In genomic region chr1:170489936-170490335, GRCm38 (mm10) we compare ENCODE assay signal across 22 mouse cellular contexts.
DNase-seq lines count a peak whose midpoint lies in the region; ATAC-seq and TF ChIP-seq lines count a peak whose summit lies in the region.
"Had no signal": no experiment of that assay in that cellular context is flagged by ENCODE, and none has a peak within 500 bp of the region (broad histone marks: within the 10 kb centered on the region; RNA-seq: fewer than 3 reads in every experiment).

No protein-coding gene starts in this region.

- H3K9ac ChIP-seq in forebrain, embryonic 16.5 days (replicated peaks; ENCODE audit: low read depth, low read length): no peak overlapping the region
- H3K9ac ChIP-seq: hindbrain, embryonic 13.5 days; intestine, embryonic 15.5 days had no signal

- TF ChIP-seq POLR2A in olfactory bulb, adult 2 months (IDR thresholded peaks at IDR 0.05; ENCODE audit: insufficient read depth, low read depth, low read length): no peak

- H3K9me3 ChIP-seq in forebrain, embryonic 16.5 days (ENCODE audit: control insufficient read depth, low read length): no peaks in the 10 kb centered on the region
- H3K9me3 ChIP-seq in forebrain, embryonic 10.5 days: no peaks in the 10 kb centered on the region
- no peaks in the 10 kb centered on the region for H3K9me3 ChIP-seq in heart, embryonic 10.5 days
- H3K9me3 ChIP-seq: hindbrain, embryonic 10.5 days; hindbrain, embryonic 13.5 days; intestine, embryonic 15.5 days had no signal

- no peak for DNase-seq in forebrain, embryonic 10.5 days (ENCODE audit: extremely low spot score, low spot score)
- no peak for DNase-seq in heart, embryonic 10.5 days (ENCODE audit: low spot score)
- DNase-seq in heart, postnatal 14 days: no peak
- DNase-seq in left cerebral cortex, adult 2 months (ENCODE audit: extremely low spot score in 1 of 2, low spot score in 2 of 2): no peak
- no peak for DNase-seq in left cerebral cortex, adult 11 months (ENCODE audit: low spot score)
- no peak for DNase-seq in cerebellum, adult 8-10 months
- DNase-seq: adrenal gland, adult 2 months; adrenal gland, postnatal 14 days; cerebellum, adult 11-12 months; cerebellum, adult 9-10 months; gastrocnemius, adult 2 months; gastrocnemius, postnatal 14 days; heart, adult 11 months; heart, postnatal 36 days; kidney, adult 11 months had no signal

- TF ChIP-seq CTCF in left cerebral cortex, adult 2 months (IDR thresholded peaks at IDR 0.05): no peak
- no peak for TF ChIP-seq CTCF in olfactory bulb, adult 2 months (IDR thresholded peaks at IDR 0.05; ENCODE audit: insufficient read depth, low read depth, low read length)

- intact Hi-C loops in heart, postnatal 14 days (cut with DNase I): no loop called here
- intact Hi-C loops in left cerebral cortex, adult 2 months (cut with DNase I): no loop called here

- 78% methylated on average over 7 of the region's 7 CpGs for WGBS in forebrain, embryonic 16.5 days
- 93% methylated on average over 7 of the region's 7 CpGs for WGBS in forebrain, embryonic 10.5 days
- WGBS in heart, embryonic 10.5 days: 64% methylated on average over 7 of the region's 7 CpGs
- 68% methylated on average over 7 of the region's 7 CpGs for WGBS in olfactory bulb, adult 2 months

- no peak overlapping the region for H3K4me3 ChIP-seq in forebrain, embryonic 16.5 days (replicated peaks; ENCODE audit: low read length)
- H3K4me3 ChIP-seq in forebrain, embryonic 10.5 days: no peak overlapping the region
- H3K4me3 ChIP-seq in heart, embryonic 10.5 days: no peak overlapping the region
- no peak overlapping the region for H3K4me3 ChIP-seq in left cerebral cortex, adult 2 months
- no peak overlapping the region for H3K4me3 ChIP-seq in olfactory bulb, adult 2 months (ENCODE audit: insufficient read depth, low read depth, low read length)
- H3K4me3 ChIP-seq: gastrocnemius, adult 2 months; hindbrain, embryonic 10.5 days; hindbrain, embryonic 13.5 days; intestine, embryonic 15.5 days had no signal

- H3K27me3 ChIP-seq in forebrain, embryonic 16.5 days (replicated peaks; ENCODE audit: control insufficient read depth, insufficient read depth, low read length): no peaks in the 10 kb centered on the region
- H3K27me3 ChIP-seq in forebrain, embryonic 10.5 days (ENCODE audit: poor library complexity, severe bottlenecking): no peaks in the 10 kb centered on the region
- H3K27me3 ChIP-seq in heart, embryonic 10.5 days (ENCODE audit: insufficient read depth, poor library complexity, severe bottlenecking): no peaks in the 10 kb centered on the region
- H3K27me3 ChIP-seq: hindbrain, embryonic 13.5 days; intestine, embryonic 15.5 days had no signal

- H3K4me2 ChIP-seq in forebrain, embryonic 16.5 days (ENCODE audit: low read length): no peak overlapping the region
- H3K4me2 ChIP-seq: hindbrain, embryonic 13.5 days; intestine, embryonic 15.5 days had no signal

- ATAC-seq in forebrain, embryonic 16.5 days: peak; percentile 39; the same call in 1 of the 2 replicates
- ATAC-seq: CD4-positive, CD25-positive, alpha-beta regulatory T cell, adult 4 months; hindbrain, embryonic 16.5 days; intestine, embryonic 15.5 days had no signal

- H3K27ac ChIP-seq in forebrain, embryonic 16.5 days (ENCODE audit: low read length): peak overlapping the region; percentile 5; the same call in 1 of the 2 replicates
- no peak overlapping the region for H3K27ac ChIP-seq in forebrain, embryonic 10.5 days
- H3K27ac ChIP-seq in heart, embryonic 10.5 days: peak overlapping the region; percentile 44; the same call in 1 of the 2 replicates
- peak overlapping the region; percentile 16; the same call in 1 of the 2 replicates for H3K27ac ChIP-seq in left cerebral cortex, adult 2 months
- peak overlapping the region; percentile 67 for H3K27ac ChIP-seq in olfactory bulb, adult 2 months (ENCODE audit: insufficient read depth, low read depth, low read length)
- H3K27ac ChIP-seq: gastrocnemius, adult 2 months; hindbrain, embryonic 10.5 days; hindbrain, embryonic 13.5 days; intestine, embryonic 15.5 days had no signal

- no peaks in the 10 kb centered on the region; the same call in 1 of the 2 replicates for H3K4me1 ChIP-seq in forebrain, embryonic 16.5 days (replicated peaks; ENCODE audit: control insufficient read depth, insufficient read depth, low read length)
- peaks cover 26% of the 10 kb centered on the region for H3K4me1 ChIP-seq in forebrain, embryonic 10.5 days
- H3K4me1 ChIP-seq in heart, embryonic 10.5 days: peaks cover 32% of the 10 kb centered on the region
- peaks cover 13% of the 10 kb centered on the region for H3K4me1 ChIP-seq in olfactory bulb, adult 2 months (ENCODE audit: control insufficient read depth, insufficient read depth, low read length)

- no peaks in the 10 kb centered on the region for H3K36me3 ChIP-seq in forebrain, embryonic 16.5 days (ENCODE audit: control insufficient read depth, insufficient read depth)
- no peaks in the 10 kb centered on the region for H3K36me3 ChIP-seq in forebrain, embryonic 10.5 days (replicated peaks)
- no peaks in the 10 kb centered on the region for H3K36me3 ChIP-seq in heart, embryonic 10.5 days
- H3K36me3 ChIP-seq: hindbrain, embryonic 10.5 days; hindbrain, embryonic 13.5 days; intestine, embryonic 15.5 days had no signal
